Mouse (Mus musculus): ENCODE data around the gene Cnih1. TPM values are rescaled to one million over a fixed set of nuclear protein-coding genes. Genes with fewer than 3 reads are reported as not detected.
A peak's percentile ranks its signal among the peaks of the same experiment; 100 is the strongest.

Cnih1 gene
- polyA plus RNA-seq, 1 experiment from 2014 or later = 180 TPM

DNA sequence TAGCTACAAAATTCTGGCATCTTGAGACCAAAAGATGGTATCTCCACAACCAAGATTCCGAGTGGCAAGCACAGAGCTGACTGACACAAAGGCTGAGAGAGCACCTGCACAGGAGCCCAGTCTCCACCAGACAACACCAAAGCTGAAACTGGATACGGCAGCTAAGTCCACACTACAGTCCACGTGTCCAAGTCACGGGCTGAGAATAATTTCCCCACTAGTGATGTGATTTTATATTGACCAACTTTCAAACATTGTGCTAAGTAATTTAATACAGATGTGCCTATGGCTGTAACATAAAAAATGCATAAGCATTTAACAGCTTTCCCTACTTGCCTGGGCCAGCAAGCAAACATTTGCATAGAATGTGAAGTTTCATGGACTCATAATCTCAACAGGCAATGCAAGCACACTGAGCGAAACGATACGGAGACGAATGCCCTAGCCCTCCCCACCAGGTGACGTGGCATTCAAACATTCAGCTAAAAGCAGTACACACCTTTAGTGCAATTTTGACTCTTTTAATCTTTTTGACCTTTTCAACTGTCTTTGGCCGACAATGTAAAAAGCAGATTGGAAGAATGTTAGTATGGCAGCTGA lies 4.8 kb downstream of the Cnih1 start:
- 96% methylated on average over 10 of the region's 10 CpGs for WGBS
- Histone ChIP-seq H3K4me1 (replicated peaks) (peaks cover 18% of the 10 kb centered on the region), H3K4me3 (replicated peaks) (no peak overlapping the region)

DNA sequence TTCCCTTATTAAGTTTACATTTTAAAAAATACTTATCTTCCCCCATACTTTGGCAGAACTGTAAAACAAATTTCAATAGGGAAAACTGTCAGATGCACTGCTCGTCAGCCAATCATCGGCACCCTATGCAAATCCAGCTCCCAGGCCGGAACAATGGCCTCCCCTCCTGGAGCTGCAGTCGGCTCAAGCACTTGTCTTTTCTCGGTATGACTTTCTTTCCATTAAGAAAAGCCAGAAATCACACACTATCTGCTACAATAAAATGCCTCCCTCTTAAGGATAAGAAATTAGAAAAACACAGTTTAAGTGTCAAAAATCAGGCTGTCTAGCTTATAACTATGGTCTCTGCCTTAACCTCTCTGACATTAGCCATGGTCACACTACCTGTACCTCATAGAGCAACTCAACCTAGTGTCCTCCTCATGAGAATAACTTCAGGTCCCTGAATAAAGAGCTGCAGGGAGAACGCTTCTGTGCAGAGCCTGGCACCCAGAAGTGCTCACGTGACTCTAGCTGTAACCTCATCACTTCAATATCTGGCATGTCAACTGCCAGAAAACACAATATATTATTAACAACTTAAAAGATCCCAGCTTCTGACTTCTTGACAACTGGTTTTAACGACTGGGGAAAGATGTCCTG lies 5.9 kb downstream of the Cnih1 start:
- H3K36me3 ChIP-seq = peaks cover 53% of the 10 kb centered on the region
- no peak overlapping the region for H3K4me3 ChIP-seq (replicated peaks)
- H3K27me3 ChIP-seq = no peaks in the 10 kb centered on the region
- peaks cover 3% of the 10 kb centered on the region for H3K9me3 ChIP-seq
- WGBS = 83% methylated on average over 8 of the region's 8 CpGs
- H3K27ac ChIP-seq = no peak overlapping the region
- H3K9ac ChIP-seq (replicated peaks) = no peak overlapping the region
- no peak overlapping the region for H3K4me2 ChIP-seq (replicated peaks)
- no peak for ATAC-seq
- H3K4me1 ChIP-seq (replicated peaks) = peaks cover 16% of the 10 kb centered on the region

More for the DNA sequence above, 4.8 kb downstream of the Cnih1 start:
- Histone ChIP-seq H3K27ac (no peak overlapping the region), H3K4me2 (replicated peaks) (no peak overlapping the region), H3K27me3 (no peaks in the 10 kb centered on the region), H3K36me3 (peaks cover 43% of the 10 kb centered on the region), H3K9ac (replicated peaks) (no peak overlapping the region), H3K9me3 (peaks cover 3% of the 10 kb centered on the region)
- no peak for ATAC-seq

DNA sequence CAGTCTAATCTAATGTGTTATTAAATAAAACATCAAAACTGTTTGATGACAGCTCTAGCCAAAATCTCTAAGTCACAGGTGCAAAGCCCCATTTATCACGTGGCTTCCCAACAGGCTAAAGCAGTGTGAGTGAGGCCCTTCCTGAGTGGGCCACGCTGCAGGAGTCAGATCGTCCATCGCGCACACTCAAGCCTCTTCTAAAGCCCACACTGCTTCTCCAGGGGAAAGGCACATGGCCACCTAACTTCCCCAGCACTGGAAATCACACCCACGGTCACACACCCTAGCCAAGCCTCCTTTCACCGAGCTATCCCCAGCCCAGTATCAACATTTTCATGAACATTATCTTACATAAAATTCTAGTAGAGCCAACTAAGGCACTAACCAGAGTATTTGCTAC lies 7.1 kb downstream of the Cnih1 start:
- H3K36me3 ChIP-seq = peaks cover 64% of the 10 kb centered on the region
- no peak overlapping the region for H3K9ac ChIP-seq (replicated peaks)
- 97% methylated on average over 7 of the region's 7 CpGs for WGBS
- H3K9me3 ChIP-seq = peaks cover 3% of the 10 kb centered on the region
- no peak overlapping the region for H3K4me3 ChIP-seq (replicated peaks)
- no peaks in the 10 kb centered on the region for H3K27me3 ChIP-seq
- H3K4me2 ChIP-seq (replicated peaks) = no peak overlapping the region
- ATAC-seq = no peak
- no peak overlapping the region for H3K27ac ChIP-seq
- peaks cover 6% of the 10 kb centered on the region for H3K4me1 ChIP-seq (replicated peaks)

DNA sequence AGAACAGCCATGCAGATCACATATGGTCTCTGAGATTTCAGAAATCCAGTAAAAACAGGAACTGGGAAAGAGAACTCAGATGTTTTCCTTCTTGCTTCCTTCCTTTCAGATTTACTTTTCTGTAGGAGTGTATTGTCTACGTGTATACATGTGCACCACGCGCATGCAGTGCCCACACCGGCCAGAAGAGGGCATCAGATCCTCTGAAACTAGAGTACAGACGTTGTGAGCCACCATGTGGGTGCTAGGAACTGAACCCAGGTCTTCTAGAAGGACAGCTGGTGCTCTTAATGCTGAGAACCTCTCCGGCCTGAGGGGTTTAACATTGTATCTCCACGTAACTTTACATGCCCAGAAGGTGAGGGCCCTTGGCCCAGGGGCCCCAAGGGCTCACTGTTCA lies 9.0 kb downstream of the Cnih1 start:
- no peak for ATAC-seq
- no peak overlapping the region for H3K9ac ChIP-seq (replicated peaks)
- WGBS = 97% methylated on average over 7 of the region's 7 CpGs
- no peak overlapping the region for H3K4me3 ChIP-seq (replicated peaks)
- H3K36me3 ChIP-seq = peaks cover 82% of the 10 kb centered on the region
- H3K27ac ChIP-seq = no peak overlapping the region
- H3K9me3 ChIP-seq = peaks cover 3% of the 10 kb centered on the region
- no peak overlapping the region for H3K4me2 ChIP-seq (replicated peaks)
- no peaks in the 10 kb centered on the region for H3K27me3 ChIP-seq
- no peaks in the 10 kb centered on the region for H3K4me1 ChIP-seq (replicated peaks)

DNA sequence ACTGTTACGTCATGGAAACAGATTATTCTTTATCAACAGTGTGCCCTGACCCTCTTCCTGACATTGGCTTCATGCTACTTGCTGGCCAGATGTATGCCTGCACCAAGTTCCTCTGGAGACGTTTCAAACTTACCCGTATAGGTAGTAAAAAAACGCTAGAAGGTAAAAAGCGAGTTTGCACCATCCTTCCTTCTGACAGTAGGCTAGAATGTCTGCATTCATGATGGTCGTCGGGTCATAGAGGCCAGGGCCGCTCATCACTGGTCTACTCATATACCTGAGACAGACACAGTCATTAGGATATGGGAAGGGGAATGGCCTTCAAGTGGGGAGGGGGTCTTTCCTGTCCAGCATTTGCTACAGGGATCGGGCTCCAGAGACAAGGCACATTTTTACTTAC lies 9.5 kb downstream of the Cnih1 start:
- H3K4me2 ChIP-seq (replicated peaks) = no peak overlapping the region
- H3K9me3 ChIP-seq = peaks cover 3% of the 10 kb centered on the region
- no peak for ATAC-seq
- H3K27ac ChIP-seq = no peak overlapping the region
- 98% methylated on average over 9 of the region's 9 CpGs for WGBS
- H3K36me3 ChIP-seq = peaks cover 85% of the 10 kb centered on the region
- H3K4me3 ChIP-seq (replicated peaks) = no peak overlapping the region
- H3K27me3 ChIP-seq = no peaks in the 10 kb centered on the region
- no peaks in the 10 kb centered on the region for H3K4me1 ChIP-seq (replicated peaks)
- H3K9ac ChIP-seq (replicated peaks) = no peak overlapping the region

DNA sequence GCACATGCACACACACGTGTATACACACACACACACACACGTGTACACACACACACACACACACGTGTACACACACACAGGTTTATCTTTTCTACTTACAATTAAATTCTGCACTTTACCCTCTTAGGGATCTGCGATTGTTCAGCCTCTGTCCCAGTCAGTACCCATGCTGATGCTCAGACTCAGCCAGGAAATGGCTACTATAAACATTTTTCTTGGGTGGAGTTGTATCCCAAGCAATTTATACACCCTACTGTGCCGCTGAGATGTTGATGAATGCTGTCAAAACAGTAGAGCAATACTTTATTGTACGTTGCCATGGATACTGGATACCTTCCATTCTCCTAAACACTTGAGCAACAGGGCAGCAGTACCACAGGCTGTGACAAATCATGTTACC lies 18.2 kb downstream of the Cnih1 start:
- Histone ChIP-seq H3K36me3 (peaks cover 58% of the 10 kb centered on the region), H3K9me3 (no peaks in the 10 kb centered on the region), H3K4me1 (replicated peaks) (no peaks in the 10 kb centered on the region), H3K9ac (replicated peaks) (no peak overlapping the region), H3K27ac (no peak overlapping the region), H3K4me2 (replicated peaks) (no peak overlapping the region), H3K4me3 (replicated peaks) (no peak overlapping the region), H3K27me3 (no peaks in the 10 kb centered on the region)
- ATAC-seq = 0 out of 2 replicates have a peak, but pooled peaks have one; percentile 17
- WGBS = 95% methylated on average over 6 of the region's 6 CpGs

DNA sequence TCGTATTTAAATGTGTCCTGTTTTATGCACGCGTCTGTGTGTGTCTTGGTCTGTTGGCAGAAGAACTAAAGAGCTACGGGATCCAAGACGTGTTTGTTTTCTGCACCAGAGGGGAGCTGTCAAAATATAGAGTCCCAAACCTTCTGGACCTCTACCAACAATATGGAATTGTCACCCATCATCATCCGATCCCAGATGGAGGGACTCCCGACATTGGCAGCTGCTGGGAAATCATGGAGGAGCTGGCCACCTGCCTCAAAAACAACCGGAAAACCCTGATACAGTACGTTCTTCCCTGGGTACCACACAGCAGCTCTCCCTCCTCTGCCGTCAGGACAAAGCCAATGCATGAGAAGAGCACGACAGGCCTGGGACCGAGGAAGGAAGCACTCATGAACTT lies 21.1 kb downstream of the Cnih1 start:
- Histone ChIP-seq H3K27me3 (no peaks in the 10 kb centered on the region), H3K9ac (replicated peaks) (no peak overlapping the region), H3K9me3 (no peaks in the 10 kb centered on the region), H3K4me2 (replicated peaks) (no peak overlapping the region), H3K4me3 (replicated peaks) (no peak overlapping the region), H3K27ac (no peak overlapping the region), H3K36me3 (peaks cover 46% of the 10 kb centered on the region), H3K4me1 (replicated peaks) (no peaks in the 10 kb centered on the region)
- WGBS = 86% methylated on average over 12 of the region's 12 CpGs
- no peak for ATAC-seq

DNA sequence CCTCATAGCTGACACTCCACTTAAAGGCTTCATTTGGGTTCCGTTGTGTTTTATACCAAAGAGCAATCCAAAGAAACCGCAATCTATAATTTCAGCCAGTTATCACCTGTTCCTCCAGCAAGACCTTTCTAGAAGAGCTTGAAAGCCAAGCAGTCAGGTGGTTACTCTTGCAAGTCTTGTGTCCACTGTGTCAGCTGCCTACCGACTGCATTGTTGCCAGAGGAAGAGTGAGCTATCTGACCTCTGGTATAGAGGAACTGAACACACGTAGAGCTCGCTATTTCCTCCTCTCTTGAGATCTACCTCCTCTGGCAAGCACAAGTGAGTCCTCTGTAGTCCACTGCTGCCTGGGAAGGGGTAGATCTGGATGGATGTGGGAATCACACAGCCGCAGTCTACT lies 27.0 kb downstream of the Cnih1 start:
- 47% methylated on average over 6 of the region's 6 CpGs for WGBS
- Histone ChIP-seq H3K9ac (replicated peaks) (peak overlapping the region; percentile 75), H3K4me1 (replicated peaks) (peaks cover 12% of the 10 kb centered on the region), H3K27ac (no peak overlapping the region), H3K9me3 (no peaks in the 10 kb centered on the region), H3K36me3 (0 out of 2 replicates have a peak, but pooled peaks cover 6% of the 10 kb centered on the region), H3K4me2 (replicated peaks) (peak overlapping the region; percentile 88), H3K4me3 (replicated peaks) (peak overlapping the region; percentile 78), H3K27me3 (no peaks in the 10 kb centered on the region)
- no peak for ATAC-seq

DNA sequence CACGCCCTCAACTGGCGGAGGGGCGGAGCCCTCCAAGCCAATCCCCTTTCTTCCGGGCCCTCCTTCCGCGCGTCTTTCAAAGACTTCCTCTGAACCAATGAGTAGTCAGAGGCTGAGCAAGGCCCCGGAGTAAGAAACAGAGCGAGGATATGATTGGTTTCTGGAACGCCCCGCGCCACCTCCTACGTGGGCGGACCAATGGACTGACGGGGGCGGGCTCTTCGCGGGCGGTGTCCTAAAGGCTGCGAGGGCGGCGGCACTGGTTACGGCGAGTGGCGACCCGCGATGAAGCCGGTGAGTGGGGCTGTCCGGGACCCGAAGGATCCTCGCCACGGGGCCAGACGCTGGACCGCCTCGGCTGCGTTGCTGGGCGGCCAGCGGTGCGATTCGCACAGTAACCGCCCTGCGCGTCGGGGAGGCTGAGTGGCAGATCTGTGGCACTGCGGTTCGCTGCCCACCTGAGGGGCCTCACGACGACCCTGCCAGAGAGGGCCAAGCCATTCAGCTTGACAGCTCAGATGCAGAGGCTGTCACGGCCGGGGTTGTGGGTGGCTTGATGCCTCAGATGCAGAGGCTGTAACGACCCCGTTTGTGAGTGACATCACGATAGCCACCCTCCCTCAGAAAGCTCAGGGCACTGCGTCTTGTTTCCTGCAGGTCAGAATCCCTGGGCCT lies 27.7 kb downstream of the Cnih1 start, which contains the start of gene Cdkn3:
Gene Cdkn3 (plus strand): TSS at position 187 of the 675 bp plus-strand sequence.
- WGBS = under 1% methylated on average over 54 of the region's 54 CpGs
- H3K27ac ChIP-seq = no peak within 1 kb of the TSS

DNA sequence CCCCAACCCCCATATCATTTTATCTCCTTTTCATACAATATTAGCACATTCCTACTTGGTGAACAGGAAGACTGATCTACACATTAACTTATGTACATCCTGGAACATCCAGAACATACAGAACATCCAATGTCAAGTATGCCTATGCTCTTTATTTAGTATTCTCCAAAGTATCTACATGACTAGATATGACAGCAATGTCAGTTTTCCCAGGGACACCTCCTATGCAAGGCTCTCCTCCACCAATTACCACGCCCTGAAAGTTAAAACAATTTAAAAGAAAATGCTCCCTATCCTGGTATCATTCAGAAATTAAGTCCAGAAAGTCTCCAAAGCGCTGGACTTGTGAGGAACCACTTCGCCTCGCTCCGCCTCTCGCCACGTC lies 28.2 kb downstream of the Cnih1 start:
- peaks cover 12% of the 10 kb centered on the region for H3K4me1 ChIP-seq (replicated peaks)
- no peak overlapping the region for H3K27ac ChIP-seq
- peak overlapping the region; percentile 78 for H3K4me3 ChIP-seq (replicated peaks)
- WGBS = 3% methylated on average over 7 of the region's 7 CpGs
- ATAC-seq = no peak; the same call in 1 of the 2 replicates
- 0 out of 2 replicates have a peak, but pooled peaks cover 6% of the 10 kb centered on the region for H3K36me3 ChIP-seq
- H3K9ac ChIP-seq (replicated peaks) = no peak overlapping the region
- no peaks in the 10 kb centered on the region for H3K27me3 ChIP-seq
- peak overlapping the region; percentile 88 for H3K4me2 ChIP-seq (replicated peaks)
- H3K9me3 ChIP-seq = no peaks in the 10 kb centered on the region

More for the DNA sequence above, 27.7 kb downstream of the Cnih1 start, which contains the start of gene Cdkn3:
- peak; percentile 100 for ATAC-seq
- H3K4me2 ChIP-seq (replicated peaks) = peak within 1 kb of the TSS; percentile 88
- H3K4me1 ChIP-seq (replicated peaks) = peaks cover 12% of the 10 kb centered on the region
- H3K36me3 ChIP-seq = 0 out of 2 replicates have a peak, but pooled peaks cover 6% of the 10 kb centered on the region
- no peaks in the 10 kb centered on the region for H3K9me3 ChIP-seq
- H3K4me3 ChIP-seq (replicated peaks) = peak within 1 kb of the TSS; percentile 78
- H3K27me3 ChIP-seq = no peaks in the 10 kb centered on the region
- peak within 1 kb of the TSS; percentile 75 for H3K9ac ChIP-seq (replicated peaks)

DNA sequence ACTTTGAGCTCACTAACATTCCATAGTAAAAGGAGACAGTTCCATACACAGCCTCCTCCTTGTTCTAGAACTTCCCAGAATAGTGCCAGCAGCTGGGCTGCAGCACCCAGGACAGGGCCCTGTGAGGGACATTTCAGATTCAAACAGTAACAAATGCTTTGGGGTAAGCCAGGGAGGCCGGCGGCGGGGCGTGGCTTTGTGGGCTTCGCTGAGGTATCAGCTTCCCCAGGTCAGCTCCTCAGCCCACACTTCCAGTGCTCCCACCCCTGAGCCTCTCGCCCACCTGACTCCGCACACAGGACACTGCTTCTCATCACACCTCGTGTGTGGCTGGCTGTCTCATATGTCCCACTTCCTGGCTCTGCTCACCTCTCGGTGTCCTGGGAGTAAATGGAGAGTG lies 30.5 kb downstream of the Cnih1 start:
- peaks cover 12% of the 10 kb centered on the region for H3K4me1 ChIP-seq (replicated peaks)
- no peak for ATAC-seq
- H3K27me3 ChIP-seq = no peaks in the 10 kb centered on the region
- 65% methylated on average over 9 of the region's 9 CpGs for WGBS
- H3K9ac ChIP-seq (replicated peaks) = no peak overlapping the region
- no peak overlapping the region for H3K4me2 ChIP-seq (replicated peaks)
- no peak overlapping the region for H3K4me3 ChIP-seq (replicated peaks)
- no peaks in the 10 kb centered on the region for H3K36me3 ChIP-seq
- no peak overlapping the region for H3K27ac ChIP-seq
- no peaks in the 10 kb centered on the region for H3K9me3 ChIP-seq

DNA sequence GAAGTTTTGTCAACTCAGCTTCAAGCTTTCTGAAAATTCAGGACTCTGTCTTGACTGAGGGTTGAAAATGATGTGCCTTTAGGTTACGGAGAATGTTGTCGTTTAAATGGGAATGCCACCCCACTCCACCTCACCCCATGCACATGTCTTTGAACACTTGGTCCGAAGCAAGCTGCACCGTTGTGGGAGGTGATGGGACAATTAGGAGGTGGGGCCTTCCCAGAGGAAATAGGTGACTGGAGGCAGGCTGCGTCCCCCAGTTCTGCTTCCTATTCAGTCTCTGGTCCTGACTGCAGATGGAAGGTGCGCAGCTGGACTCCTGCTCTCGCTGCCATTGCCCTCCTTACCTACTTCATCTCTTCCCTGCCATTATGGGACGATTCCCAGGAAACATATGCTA lies 32.4 kb downstream of the Cnih1 start:
- no peak for ATAC-seq
- Histone ChIP-seq H3K4me2 (replicated peaks) (no peak overlapping the region), H3K4me1 (replicated peaks) (peaks cover 3% of the 10 kb centered on the region), H3K27me3 (no peaks in the 10 kb centered on the region), H3K9ac (replicated peaks) (no peak overlapping the region), H3K4me3 (replicated peaks) (no peak overlapping the region), H3K27ac (no peak overlapping the region), H3K9me3 (no peaks in the 10 kb centered on the region), H3K36me3 (no peaks in the 10 kb centered on the region)
- 93% methylated on average over 8 of the region's 8 CpGs for WGBS

Data from midbrain, embryonic 13.5 days (tissue).